Mouse (Mus musculus): ENCODE data around the gene Swt1.

DNA sequence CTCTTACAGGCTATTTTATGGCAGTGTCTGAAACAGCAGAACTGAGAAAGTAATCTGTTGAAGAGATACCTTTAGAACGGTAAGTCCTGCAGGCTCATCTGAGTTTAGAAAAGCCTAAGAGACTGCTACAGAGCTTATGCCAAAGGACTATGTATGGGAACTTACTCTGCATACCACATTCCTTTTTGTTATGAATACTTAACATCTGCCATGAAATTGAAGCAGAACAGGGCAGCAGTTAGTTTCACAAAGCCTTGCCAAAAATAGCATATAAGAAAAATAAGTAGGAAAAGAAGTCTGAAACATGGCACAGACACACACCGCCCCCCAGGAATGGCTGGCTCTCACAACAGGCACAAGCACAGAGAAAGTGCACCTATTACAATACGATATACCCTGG lies 18.4 kb downstream of the Swt1 start:
- TF ChIP-seq CTCF (IDR thresholded peaks at IDR 0.05; ENCODE audit: low read depth, low read length) = no peak
- TF ChIP-seq EP300 (IDR thresholded peaks at IDR 0.05; ENCODE audit: insufficient read depth, low read depth, low read length) = no peak
- TF ChIP-seq POLR2A (IDR thresholded peaks at IDR 0.05; ENCODE audit: insufficient read depth, low read length) = no peak

Measured in ES-Bruce4 (cell line).